Mouse (Mus musculus): ENCODE data around the gene Trappc1. TPM values are rescaled to one million over a fixed set of nuclear protein-coding genes. Genes with fewer than 3 reads are reported as not detected.
A peak's percentile ranks its signal among the peaks of the same experiment; 100 is the strongest.
"Not testable (repeated sequence)": the region's sequence is repeated elsewhere in the genome, so short reads cannot be mapped to it uniquely, and the experiment has no call there.

The Trappc1 gene
- polyA plus RNA-seq, 1 experiment = 114 TPM

GRCm38 (mm10) chr11:69316361-69316760, 7.4 kb upstream of the Trappc1 start:
- H3K36me3 ChIP-seq (ENCODE audit: control insufficient read depth, insufficient read depth) = peaks cover 34% of the 10 kb centered on the region

GRCm38 (mm10) chr11:69318000-69318399, 5.8 kb upstream of the Trappc1 start:
- peaks cover 16% of the 10 kb centered on the region for H3K79me2 ChIP-seq (ENCODE audit: control insufficient read depth, insufficient read depth)
- not testable (repeated sequence) for H3K4me3 ChIP-seq (ENCODE audit: insufficient read depth, poor library complexity, severe bottlenecking); H3K27me3 ChIP-seq (ENCODE audit: control insufficient read depth, insufficient read depth, insufficient read length); H3ac ChIP-seq (ENCODE audit: control insufficient read depth, insufficient read length, low read depth); H3K79me3 ChIP-seq (ENCODE audit: low read depth)
- peaks cover 34% of the 10 kb centered on the region for H3K36me3 ChIP-seq (ENCODE audit: control insufficient read depth, insufficient read depth)

More at GRCm38 (mm10) chr11:69316361-69316760, 7.4 kb upstream of the Trappc1 start:
- Histone ChIP-seq H3K79me3 (ENCODE audit: low read depth) (no peaks in the 10 kb centered on the region), H3K4me3 (ENCODE audit: insufficient read depth, poor library complexity, severe bottlenecking) (no peak overlapping the region), H3ac (ENCODE audit: control insufficient read depth, insufficient read length, low read depth) (no peak overlapping the region), H3K79me2 (ENCODE audit: control insufficient read depth, insufficient read depth) (no peaks in the 10 kb centered on the region), H3K27me3 (ENCODE audit: control insufficient read depth, insufficient read depth, insufficient read length) (no peaks in the 10 kb centered on the region)
- no peak for TF ChIP-seq FOSL1 (IDR thresholded peaks at IDR 0.05; ENCODE audit: insufficient read depth, low read length, poor library complexity, severe bottlenecking)
- peak; percentile 50 for TF ChIP-seq USF1 (IDR thresholded peaks at IDR 0.05; ENCODE audit: low read depth)
- no peak for TF ChIP-seq MYOG (IDR thresholded peaks at IDR 0.05; ENCODE audit: control insufficient read depth, extremely low read depth, insufficient read length)
- no peak for TF ChIP-seq CTCF (IDR thresholded peaks at IDR 0.05; ENCODE audit: control insufficient read depth, insufficient read depth, insufficient read length)
- no peak for TF ChIP-seq MAX (IDR thresholded peaks at IDR 0.05)
- no peak for TF ChIP-seq CEBPB (IDR thresholded peaks at IDR 0.05; ENCODE audit: low read depth)
- no peak for TF ChIP-seq MYOD1 (IDR thresholded peaks at IDR 0.05; ENCODE audit: control insufficient read depth, insufficient read length, low read depth)

- Histone ChIP-seq H3K79me2 (ENCODE audit: control insufficient read depth, insufficient read depth) (peaks cover 33% of the 10 kb centered on the region), H3K36me3 (ENCODE audit: control insufficient read depth, insufficient read depth) (peaks cover 29% of the 10 kb centered on the region), H3K79me3 (ENCODE audit: low read depth) (no peaks in the 10 kb centered on the region), H3K27me3 (ENCODE audit: control insufficient read depth, insufficient read depth, insufficient read length) (no peaks in the 10 kb centered on the region), H3K4me3 (ENCODE audit: insufficient read depth, poor library complexity, severe bottlenecking) (no peak overlapping the region), H3ac (ENCODE audit: control insufficient read depth, insufficient read length, low read depth) (no peak overlapping the region)
- TF ChIP-seq CEBPB (IDR thresholded peaks at IDR 0.05; ENCODE audit: low read depth) (no peak), CTCF (IDR thresholded peaks at IDR 0.05; ENCODE audit: control insufficient read depth, insufficient read depth, insufficient read length) (no peak)
Observed at GRCm38 (mm10) chr11:69321580-69321979, 2.2 kb upstream of the Trappc1 start.

DNA sequence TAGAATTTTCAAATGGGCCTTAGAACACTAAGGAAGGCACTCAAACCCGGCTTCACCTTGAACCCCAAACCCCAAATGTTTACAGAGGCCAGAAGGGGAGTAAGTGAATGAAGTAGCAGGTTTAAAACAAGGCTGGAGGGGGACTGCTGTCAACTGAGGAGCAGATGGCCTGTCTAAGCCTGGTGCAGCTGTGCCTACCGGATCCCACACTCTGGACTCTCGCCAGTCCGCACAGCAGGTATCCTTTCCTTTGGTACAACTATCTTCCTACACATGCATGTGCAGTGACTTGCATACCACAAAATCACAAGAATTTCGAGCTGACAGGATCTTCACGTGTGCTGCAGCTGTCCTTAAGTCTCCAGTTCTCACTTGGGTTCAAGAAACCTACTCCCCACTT, 1.8 kb upstream of the Trappc1 start:
- Histone ChIP-seq H3K27me3 (ENCODE audit: control insufficient read depth, insufficient read depth, insufficient read length) (no peaks in the 10 kb centered on the region), H3K79me3 (ENCODE audit: low read depth) (no peaks in the 10 kb centered on the region), H3K79me2 (ENCODE audit: control insufficient read depth, insufficient read depth) (peaks cover 33% of the 10 kb centered on the region), H3K36me3 (ENCODE audit: control insufficient read depth, insufficient read depth) (peaks cover 29% of the 10 kb centered on the region), H3ac (ENCODE audit: control insufficient read depth, insufficient read length, low read depth) (no peak overlapping the region), H3K4me3 (ENCODE audit: insufficient read depth, poor library complexity, severe bottlenecking) (no peak overlapping the region)
- TF ChIP-seq MAX (IDR thresholded peaks at IDR 0.05) = no peak
- TF ChIP-seq MYOD1 (IDR thresholded peaks at IDR 0.05; ENCODE audit: control insufficient read depth, insufficient read length, low read depth) = peak; percentile 81

- Histone ChIP-seq H3K36me3 (ENCODE audit: control insufficient read depth, insufficient read depth) (peaks cover 22% of the 10 kb centered on the region), H3K4me3 (ENCODE audit: insufficient read depth, poor library complexity, severe bottlenecking) (peak overlapping the region; percentile 67), H3K27me3 (ENCODE audit: control insufficient read depth, insufficient read depth, insufficient read length) (no peaks in the 10 kb centered on the region), H3K79me3 (ENCODE audit: low read depth) (no peaks in the 10 kb centered on the region), H3ac (ENCODE audit: control insufficient read depth, insufficient read length, low read depth) (peak overlapping the region; percentile 66), H3K79me2 (ENCODE audit: control insufficient read depth, insufficient read depth) (peaks cover 33% of the 10 kb centered on the region)
- peak; percentile 9 for TF ChIP-seq MYOD1 (IDR thresholded peaks at IDR 0.05; ENCODE audit: control insufficient read depth, insufficient read length, low read depth)
- TF ChIP-seq MAX (IDR thresholded peaks at IDR 0.05) = no peak
Observed at GRCm38 (mm10) chr11:69322693-69323471, 898 bp upstream of the Trappc1 start.

DNA sequence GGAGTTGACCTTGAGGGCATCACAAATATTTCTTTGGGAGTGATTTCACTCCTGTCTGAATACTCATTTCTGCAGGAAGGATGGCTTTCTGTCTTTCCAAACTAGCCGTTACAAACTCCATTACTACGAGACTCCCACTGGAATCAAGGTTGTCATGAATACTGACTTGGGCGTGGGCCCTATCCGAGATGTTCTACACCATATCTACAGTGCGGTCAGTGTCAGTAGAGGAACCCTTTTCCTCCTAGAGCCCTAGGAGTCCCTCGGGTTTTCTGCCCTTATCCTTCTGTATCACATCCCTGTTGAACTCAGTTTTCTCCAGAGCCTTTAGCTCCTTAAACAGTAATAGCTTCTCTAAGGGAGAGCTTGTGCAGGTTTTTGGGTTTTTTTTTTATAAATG, 969 bp downstream of the Trappc1 start:
- Histone ChIP-seq H3ac (ENCODE audit: control insufficient read depth, insufficient read length, low read depth) (no peak overlapping the region), H3K4me3 (ENCODE audit: insufficient read depth, poor library complexity, severe bottlenecking) (peak overlapping the region; percentile 67), H3K79me2 (ENCODE audit: control insufficient read depth, insufficient read depth) (peaks cover 33% of the 10 kb centered on the region), H3K36me3 (ENCODE audit: control insufficient read depth, insufficient read depth) (peaks cover 6% of the 10 kb centered on the region), H3K27me3 (ENCODE audit: control insufficient read depth, insufficient read depth, insufficient read length) (no peaks in the 10 kb centered on the region), H3K79me3 (ENCODE audit: low read depth) (no peaks in the 10 kb centered on the region)
- TF ChIP-seq MYOD1 (IDR thresholded peaks at IDR 0.05; ENCODE audit: control insufficient read depth, insufficient read length, low read depth) = no peak
- no peak for TF ChIP-seq CTCF (IDR thresholded peaks at IDR 0.05; ENCODE audit: control insufficient read depth, insufficient read depth, insufficient read length)
- TF ChIP-seq MAX (IDR thresholded peaks at IDR 0.05) = no peak
- TF ChIP-seq USF1 (IDR thresholded peaks at IDR 0.05; ENCODE audit: low read depth) = no peak
- TF ChIP-seq CEBPB (IDR thresholded peaks at IDR 0.05; ENCODE audit: low read depth) = no peak
- TF ChIP-seq FOSL1 (IDR thresholded peaks at IDR 0.05; ENCODE audit: insufficient read depth, low read length, poor library complexity, severe bottlenecking) = no peak
- TF ChIP-seq MYOG (IDR thresholded peaks at IDR 0.05; ENCODE audit: control insufficient read depth, extremely low read depth, insufficient read length) = no peak

Data from C2C12 (cell line).